Mouse (Mus musculus): ENCODE results near the gene Gnb1l.

GRCm38 (mm10) chr16:18511741-18512140 lies 13.2 kb downstream of the Gnb1l start:
- no peak for TF ChIP-seq USF1 (IDR thresholded peaks at IDR 0.05; ENCODE audit: low read depth)
- no peak for TF ChIP-seq TCF3 (IDR thresholded peaks at IDR 0.05; ENCODE audit: insufficient read length, low read depth)
- TF ChIP-seq POLR2A (IDR thresholded peaks at IDR 0.05; ENCODE audit: insufficient read length, low read depth): no peak
- TF ChIP-seq TCF12 (IDR thresholded peaks at IDR 0.05; ENCODE audit: insufficient read depth, poor library complexity, severe bottlenecking): no peak
- TF ChIP-seq MYOD1 (IDR thresholded peaks at IDR 0.05; ENCODE audit: control insufficient read depth in 1 of 3, insufficient read length in 2 of 3, low read depth in 2 of 3): no peak
- no peak for TF ChIP-seq E2F4 (IDR thresholded peaks at IDR 0.05; ENCODE audit: insufficient read depth)
